Mouse (Mus musculus) neural tube, embryonic 11.5 days (tissue): Measurements from ENCODE around the gene Nrbp1. TPM values are rescaled to one million over a fixed set of nuclear protein-coding genes. Genes with fewer than 3 reads are reported as not detected.
A peak's percentile ranks its signal among the peaks of the same experiment; 100 is the strongest.

Source experiments
- ATAC-seq: fragments of 200-750 bp; cut with Nextera tagmentation; 2 replicates; pipeline ENCODE4 v1.8.0; 2017; ENCODE audit warnings: moderate number of reproducible peaks, mild to moderate bottlenecking, moderate TSS enrichment, moderate library complexity; ENCODE audit not compliant: insufficient read depth, low FRiP score, low TSS enrichment
- DNase-seq: peaks from one replicate; pipeline ENCODE4 v3.0.0-alpha.2; 2015; ENCODE audit warnings: low spot score
- H3K27ac ChIP-seq: fragments of 300-500 bp; sonication (generic); 2 replicates; pipeline ENCODE4 v1.5.1; 2014; ENCODE audit warnings: low read depth, mild to moderate bottlenecking, low read length
- H3K27me3 ChIP-seq: fragments of 300-500 bp; sonication (generic); 2 replicates; pipeline ENCODE4 v1.6.1; 2014; ENCODE audit warnings: mild to moderate bottlenecking, low read length, mixed read lengths; ENCODE audit not compliant: control insufficient read depth, insufficient read depth
- H3K36me3 ChIP-seq: fragments of 300-500 bp; sonication (generic); 2 replicates; pipeline ENCODE4 v1.6.1; 2014; ENCODE audit warnings: mild to moderate bottlenecking, low read length, moderate library complexity, mixed read lengths; ENCODE audit not compliant: control insufficient read depth, insufficient read depth
- H3K4me1 ChIP-seq: fragments of 300-500 bp; sonication (generic); 2 replicates; pipeline ENCODE4 v1.6.1; 2014; ENCODE audit warnings: low read length, mixed read lengths; ENCODE audit not compliant: control insufficient read depth, insufficient read depth
- H3K4me2 ChIP-seq: fragments of 300-500 bp; sonication (generic); 2 replicates; pipeline ENCODE4 v1.6.1; 2014; ENCODE audit warnings: low read depth, mild to moderate bottlenecking, moderate library complexity
- H3K4me3 ChIP-seq: fragments of 300-500 bp; sonication (generic); 2 replicates; pipeline ENCODE4 v1.5.1; 2014; ENCODE audit warnings: low read depth, low read length
- H3K9ac ChIP-seq: fragments of 300-500 bp; sonication (generic); 2 replicates; pipeline ENCODE4 v1.6.1; 2014; ENCODE audit warnings: mild to moderate bottlenecking, low read length
- H3K9me3 ChIP-seq: fragments of 300-500 bp; sonication (generic); 2 replicates; pipeline ENCODE4 v1.6.1; 2016; ENCODE audit warnings: low read length; ENCODE audit not compliant: control insufficient read depth
- WGBS: fragments of 180-500 bp; shearing (Covaris S2); extraction: QIAGEN DNeasy Blood & Tissue Kit; methylation state at CpG from one replicate; pipeline ENCODE4 v1.1.7; 2014; 5-methylcytosine and 5-hydroxymethylcytosine counted together
- polyA plus RNA-seq: library from polyadenylated mRNA; unstranded; fragments of >200 nt; fragmentation: Nextera tagmentation; extraction: Ambion mirVana; gene quantifications from 2 replicates; pipeline ENCODE4 v1.2.1, GENCODE M21; 2014

The Nrbp1 gene
- polyA plus RNA-seq, 1 experiment from 2014 or later = 163 TPM

- ATAC-seq = no peak
- WGBS = 8% methylated on average over 28 of the region's 29 CpGs
- peak; percentile 21 for DNase-seq
- Histone ChIP-seq H3K36me3 (peaks cover 6% of the 10 kb centered on the region), H3K4me1 (peaks cover 10% of the 10 kb centered on the region), H3K9me3 (no peaks in the 10 kb centered on the region), H3K27me3 (no peaks in the 10 kb centered on the region), H3K9ac (peak overlapping the region; percentile 92), H3K4me3 (peak overlapping the region; percentile 85), H3K27ac (0 out of 2 replicates have a peak overlapping the region, but pooled peaks have one; percentile 42), H3K4me2 (peak overlapping the region; percentile 97)
Observed at GRCm38 (mm10) chr5:31294964-31295605, 54.4 kb downstream of the Nrbp1 start.

- peak; percentile 76; the same call in 1 of the 2 replicates for ATAC-seq
- Histone ChIP-seq H3K27ac (peak within 1 kb of the TSS; percentile 42; the same call in 1 of the 2 replicates), H3K27me3 (no peaks in the 10 kb centered on the region), H3K4me3 (peak within 1 kb of the TSS; percentile 85), H3K9me3 (no peaks in the 10 kb centered on the region), H3K4me1 (peaks cover 10% of the 10 kb centered on the region), H3K9ac (peak within 1 kb of the TSS; percentile 92), H3K36me3 (peaks cover 6% of the 10 kb centered on the region), H3K4me2 (peak within 1 kb of the TSS; percentile 97)
- peak; percentile 80 for DNase-seq
- WGBS = 1% methylated on average over 44 of the region's 46 CpGs
Observed at GRCm38 (mm10) chr5:31295606-31296141, 55.0 kb downstream of the Nrbp1 start, which contains the start of gene Fndc4. TSS of gene Fndc4 (minus strand) at chr5:31296080.

GRCm38 (mm10) chr5:31297047-31297757, 56.5 kb downstream of the Nrbp1 start, which contains the start of gene Gckr:
TSS of gene Gckr (plus strand) at chr5:31297443.
- no peak for ATAC-seq
- Histone ChIP-seq H3K4me1 (peaks cover 8% of the 10 kb centered on the region), H3K27me3 (no peaks in the 10 kb centered on the region), H3K27ac (no peak within 1 kb of the TSS), H3K4me3 (peak within 1 kb of the TSS; percentile 85), H3K36me3 (peaks cover 6% of the 10 kb centered on the region), H3K9ac (no peak within 1 kb of the TSS; the same call in 1 of the 2 replicates), H3K9me3 (no peaks in the 10 kb centered on the region), H3K4me2 (peak within 1 kb of the TSS; percentile 97)
- no peak for DNase-seq
- WGBS = 77% methylated on average over 13 of the region's 13 CpGs

- 78% methylated on average over 3 of the region's 3 CpGs for WGBS
- no peak overlapping the region for H3K27ac ChIP-seq
- DNase-seq = no peak
- H3K4me1 ChIP-seq = peaks cover 8% of the 10 kb centered on the region
- H3K27me3 ChIP-seq = no peaks in the 10 kb centered on the region
- ATAC-seq = no peak
- no peaks in the 10 kb centered on the region for H3K9me3 ChIP-seq
- no peak overlapping the region for H3K4me3 ChIP-seq
- peaks cover 4% of the 10 kb centered on the region for H3K36me3 ChIP-seq
- no peak overlapping the region for H3K9ac ChIP-seq
- no peak overlapping the region for H3K4me2 ChIP-seq
Observed at GRCm38 (mm10) chr5:31297981-31298380, 57.3 kb downstream of the Nrbp1 start.

GRCm38 (mm10) chr5:31298486-31298885, 57.8 kb downstream of the Nrbp1 start:
- ATAC-seq = no peak
- 70% methylated on average over 2 of the region's 2 CpGs for WGBS
- H3K27ac ChIP-seq = no peak overlapping the region

More at GRCm38 (mm10) chr5:31298486-31298885, 57.8 kb downstream of the Nrbp1 start:
- no peak overlapping the region for H3K4me2 ChIP-seq
- peaks cover 1% of the 10 kb centered on the region for H3K36me3 ChIP-seq
- no peak for DNase-seq
- no peak overlapping the region for H3K9ac ChIP-seq
- no peaks in the 10 kb centered on the region for H3K27me3 ChIP-seq
- H3K4me1 ChIP-seq = peaks cover 8% of the 10 kb centered on the region
- no peak overlapping the region for H3K4me3 ChIP-seq
- H3K9me3 ChIP-seq = no peaks in the 10 kb centered on the region

Other genes with a start within 250 kb of the Nrbp1 start
- 95.1 and 98.5 TPM in 2 replicates for gene Atraid, start 192.6 kb upstream of the Nrbp1 start, polyA plus RNA-seq
- 9.3 and 9.7 TPM in 2 replicates for gene Slc5a6, start 191.9 kb upstream of the Nrbp1 start, polyA plus RNA-seq
- gene Cad, start 186.1 kb upstream of the Nrbp1 start, polyA plus RNA-seq = 27.9 and 28.2 TPM in 2 replicates
- gene Dnajc5g, start 134.6 kb upstream of the Nrbp1 start, polyA plus RNA-seq = not detected in 2 replicates
- gene Slc30a3, start 132.6 kb upstream of the Nrbp1 start, polyA plus RNA-seq = 8.1 and 9.2 TPM in 2 replicates
- 0.45 and 0.81 TPM in 2 replicates for gene Trim54, start 124.2 kb upstream of the Nrbp1 start, polyA plus RNA-seq
- gene Ucn, start 102.0 kb upstream of the Nrbp1 start, polyA plus RNA-seq = not detected in 2 replicates
- 44.8 and 52.2 TPM in 2 replicates for gene Mpv17, start 86.6 kb upstream of the Nrbp1 start, polyA plus RNA-seq
- 1.3 and 1.7 TPM in 2 replicates for gene Gm29609, start 61.0 kb upstream of the Nrbp1 start, polyA plus RNA-seq
- 75.1 and 89.0 TPM in 2 replicates for gene Gtf3c2, start 60.7 kb upstream of the Nrbp1 start, polyA plus RNA-seq
- 134 and 137 TPM in 2 replicates for gene Snx17, start 47.6 kb upstream of the Nrbp1 start, polyA plus RNA-seq
- gene Eif2b4, start 47.4 kb upstream of the Nrbp1 start, polyA plus RNA-seq = 69.6 and 77.7 TPM in 2 replicates
- gene Zfp513, start 38.6 kb upstream of the Nrbp1 start, polyA plus RNA-seq = 6.4 and 7.0 TPM in 2 replicates
- 162 and 166 TPM in 2 replicates for gene Ppm1g, start 20.2 kb upstream of the Nrbp1 start, polyA plus RNA-seq
- 0.97 and 1.2 TPM in 2 replicates for gene Gm9970, start 368 bp downstream of the Nrbp1 start, polyA plus RNA-seq
- gene Krtcap3, start 10.8 kb downstream of the Nrbp1 start, polyA plus RNA-seq = 2.4 and 3.0 TPM in 2 replicates
- gene Ift172, start 50.3 kb downstream of the Nrbp1 start, polyA plus RNA-seq = 33.0 and 36.7 TPM in 2 replicates
- gene Fndc4, start 55.2 kb downstream of the Nrbp1 start, polyA plus RNA-seq = 69.3 and 71.1 TPM in 2 replicates
- not detected in 2 replicates for gene Gckr, start 56.6 kb downstream of the Nrbp1 start, polyA plus RNA-seq
- 72.2 and 77.5 TPM in 2 replicates for gene Zfp512, start 211.6 kb downstream of the Nrbp1 start, polyA plus RNA-seq
- 0.30 TPM in 1 of 2 replicates, not detected in the other for gene 4930548H24Rik, start 244.9 kb downstream of the Nrbp1 start, polyA plus RNA-seq